Mouse (Mus musculus): ENCODE results near the gene Tnk2. TPM values are rescaled to one million over a fixed set of nuclear protein-coding genes. Genes with fewer than 3 reads are reported as not detected.

The Tnk2 gene
- polyA plus RNA-seq, 1 experiment from 2014 or later, result 19.0 TPM

DNA sequence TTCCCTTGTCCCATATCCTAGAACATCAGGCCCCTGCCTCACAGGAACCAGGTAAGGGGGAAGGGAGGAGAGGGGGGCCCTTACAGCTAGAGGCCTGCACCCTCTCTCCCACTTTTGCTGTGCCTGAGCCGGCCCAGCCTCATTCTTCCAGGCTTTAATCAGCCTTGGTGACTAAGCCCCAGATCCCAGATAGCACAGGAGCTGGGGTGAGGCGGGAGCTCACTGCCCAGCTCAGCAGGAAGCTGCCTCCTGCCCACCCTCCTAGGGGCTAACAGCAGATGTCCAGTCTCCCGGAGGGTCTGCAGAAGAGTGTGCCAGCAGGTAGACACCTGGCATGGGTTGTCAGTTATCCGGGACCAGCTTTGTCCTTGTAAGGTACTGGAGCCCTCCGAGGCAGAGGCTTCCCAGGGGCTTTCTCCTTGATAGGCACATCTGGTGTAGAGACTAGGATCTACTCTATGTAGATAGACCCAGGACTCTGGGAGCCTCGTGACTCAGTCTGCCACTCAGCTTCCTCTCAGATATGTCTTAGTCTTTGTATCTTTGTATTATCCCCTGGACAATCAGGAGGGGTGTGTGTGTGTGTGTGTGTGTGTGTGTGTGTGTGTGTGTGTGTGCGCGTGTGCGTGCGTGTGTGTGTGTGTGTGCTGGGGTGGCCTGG, 33.5 kb downstream of the Tnk2 start:
- H3K36me3 ChIP-seq (ENCODE audit: control insufficient read depth, insufficient read depth, low read length), result peaks cover 62% of the 10 kb centered on the region

DNA sequence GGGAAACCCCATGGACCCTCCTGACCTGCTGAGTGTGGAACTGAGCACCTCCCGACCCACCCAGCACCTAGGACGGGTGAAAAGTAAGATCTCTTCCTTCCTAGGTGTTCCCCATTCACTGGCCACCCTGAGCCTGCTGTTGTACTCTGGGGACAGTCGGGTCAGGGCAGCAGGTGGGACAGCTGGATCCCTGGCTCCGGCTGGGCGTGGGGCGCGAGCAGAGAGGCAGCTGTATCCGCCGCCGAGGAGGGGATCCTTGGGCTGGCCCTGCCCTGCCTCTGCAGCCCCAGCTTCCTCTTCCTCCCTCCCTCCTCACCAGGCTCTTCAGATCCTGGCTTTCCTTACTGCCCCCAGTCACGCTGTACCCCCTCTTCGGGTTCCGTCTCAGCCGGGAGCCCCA, 34.2 kb downstream of the Tnk2 start:
- no peaks in the 10 kb centered on the region for H3K27me3 ChIP-seq (ENCODE audit: control insufficient read depth, insufficient read depth, low read depth, low read length)
- peaks cover 60% of the 10 kb centered on the region for H3K36me3 ChIP-seq (ENCODE audit: control insufficient read depth, insufficient read depth, low read length)
- H3K9ac ChIP-seq (ENCODE audit: low read depth, low read length), result no peak overlapping the region
- 75% methylated on average over 13 of the region's 14 CpGs for WGBS
- no peak overlapping the region for H3K4me3 ChIP-seq (ENCODE audit: low read depth, low read length)
- H3K9me3 ChIP-seq (replicated peaks; ENCODE audit: control insufficient read depth, low read length, poor library complexity, severe bottlenecking), result no peaks in the 10 kb centered on the region
- no peak for ATAC-seq
- H3K4me2 ChIP-seq (ENCODE audit: low read length), result no peak overlapping the region
- no peak overlapping the region for H3K27ac ChIP-seq (ENCODE audit: low read length)
- no peaks in the 10 kb centered on the region for H3K4me1 ChIP-seq (ENCODE audit: control insufficient read depth, insufficient read depth, low read length)

More for the DNA sequence above, 33.5 kb downstream of the Tnk2 start:
- Histone ChIP-seq H3K27ac (ENCODE audit: low read length) (no peak overlapping the region), H3K27me3 (ENCODE audit: control insufficient read depth, insufficient read depth, low read depth, low read length) (no peaks in the 10 kb centered on the region), H3K4me2 (ENCODE audit: low read length) (no peak overlapping the region), H3K9me3 (replicated peaks; ENCODE audit: control insufficient read depth, low read length, poor library complexity, severe bottlenecking) (no peaks in the 10 kb centered on the region), H3K4me3 (ENCODE audit: low read depth, low read length) (no peak overlapping the region), H3K4me1 (ENCODE audit: control insufficient read depth, insufficient read depth, low read length) (no peaks in the 10 kb centered on the region), H3K9ac (ENCODE audit: low read depth, low read length) (no peak overlapping the region)
- ATAC-seq, result no peak
- whole genome bisulfite sequencing, result 64% methylated on average over 6 of the region's 10 CpGs

DNA sequence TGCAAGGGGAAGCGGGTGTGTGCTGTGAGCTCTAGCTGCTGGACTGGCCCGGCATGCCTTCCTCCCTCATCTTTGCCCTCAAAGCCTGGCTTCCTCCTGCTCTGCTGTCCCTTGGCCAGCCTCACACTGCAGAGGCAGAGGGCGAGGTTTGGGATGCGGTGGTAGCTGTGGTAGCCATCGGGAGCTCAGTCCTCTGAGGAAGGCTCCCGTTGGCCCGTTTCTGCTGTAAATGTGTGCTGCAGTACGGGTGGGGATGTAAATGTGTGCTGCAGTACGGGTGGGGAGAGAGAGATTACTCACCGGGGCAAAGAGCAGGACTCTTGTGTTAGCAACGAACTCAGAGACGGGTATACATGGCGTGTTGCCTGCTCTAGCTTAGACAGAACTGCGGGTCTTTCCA, 35.1 kb downstream of the Tnk2 start:
- Histone ChIP-seq H3K4me3 (ENCODE audit: low read depth, low read length) (no peak overlapping the region), H3K36me3 (ENCODE audit: control insufficient read depth, insufficient read depth, low read length) (peaks cover 57% of the 10 kb centered on the region), H3K4me2 (ENCODE audit: low read length) (no peak overlapping the region), H3K9me3 (replicated peaks; ENCODE audit: control insufficient read depth, low read length, poor library complexity, severe bottlenecking) (no peaks in the 10 kb centered on the region), H3K27me3 (ENCODE audit: control insufficient read depth, insufficient read depth, low read depth, low read length) (no peaks in the 10 kb centered on the region), H3K4me1 (ENCODE audit: control insufficient read depth, insufficient read depth, low read length) (no peaks in the 10 kb centered on the region), H3K9ac (ENCODE audit: low read depth, low read length) (no peak overlapping the region), H3K27ac (ENCODE audit: low read length) (no peak overlapping the region)
- WGBS, result 85% methylated on average over 14 of the region's 14 CpGs
- ATAC-seq, result no peak

DNA sequence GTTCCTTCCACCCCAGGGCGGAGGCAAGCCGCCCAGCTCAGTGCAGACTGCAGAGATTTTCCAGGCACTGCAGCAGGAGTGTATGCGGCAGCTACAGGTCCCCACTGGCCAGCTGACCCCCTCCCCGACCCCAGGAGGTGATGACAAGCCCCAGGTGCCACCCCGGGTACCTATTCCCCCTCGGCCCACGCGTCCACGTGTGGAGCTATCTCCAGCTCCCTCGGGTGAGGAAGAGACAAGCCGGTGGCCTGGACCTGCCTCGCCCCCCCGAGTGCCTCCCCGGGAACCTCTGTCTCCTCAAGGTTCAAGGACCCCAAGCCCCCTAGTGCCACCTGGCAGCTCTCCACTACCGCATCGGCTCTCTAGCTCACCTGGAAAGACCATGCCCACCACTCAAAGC, 36.3 kb downstream of the Tnk2 start:
- H3K9me3 ChIP-seq (replicated peaks; ENCODE audit: control insufficient read depth, low read length, poor library complexity, severe bottlenecking), result no peaks in the 10 kb centered on the region
- no peak for ATAC-seq
- no peak overlapping the region for H3K9ac ChIP-seq (ENCODE audit: low read depth, low read length)
- peaks cover 47% of the 10 kb centered on the region for H3K36me3 ChIP-seq (ENCODE audit: control insufficient read depth, insufficient read depth, low read length)
- no peaks in the 10 kb centered on the region for H3K4me1 ChIP-seq (ENCODE audit: control insufficient read depth, insufficient read depth, low read length)
- no peak overlapping the region for H3K27ac ChIP-seq (ENCODE audit: low read length)
- no peak overlapping the region for H3K4me2 ChIP-seq (ENCODE audit: low read length)
- no peak overlapping the region for H3K4me3 ChIP-seq (ENCODE audit: low read depth, low read length)
- 92% methylated on average over 16 of the region's 16 CpGs for WGBS
- H3K27me3 ChIP-seq (ENCODE audit: control insufficient read depth, insufficient read depth, low read depth, low read length), result no peaks in the 10 kb centered on the region

DNA sequence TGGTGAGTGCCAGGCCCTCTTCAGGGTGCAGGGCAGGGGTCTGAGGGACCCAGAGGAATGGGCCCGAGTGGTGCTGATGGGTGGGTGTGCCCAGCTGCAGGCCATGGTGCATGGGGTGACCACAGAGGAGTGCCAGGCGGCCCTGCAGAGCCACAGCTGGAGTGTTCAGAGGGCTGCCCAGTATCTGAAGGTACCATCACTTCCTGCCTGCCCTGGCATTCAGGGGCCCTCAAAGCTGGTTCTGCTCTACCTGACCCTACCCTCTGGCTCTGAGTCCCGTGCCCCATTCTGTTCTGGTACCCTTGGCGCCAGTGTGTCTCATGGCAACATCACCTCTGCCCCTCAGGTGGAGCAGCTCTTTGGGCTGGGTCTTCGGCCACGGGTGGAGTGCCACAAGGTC, 37.1 kb downstream of the Tnk2 start:
- no peak overlapping the region for H3K4me3 ChIP-seq (ENCODE audit: low read depth, low read length)
- no peak overlapping the region for H3K27ac ChIP-seq (ENCODE audit: low read length)
- no peak overlapping the region for H3K4me2 ChIP-seq (ENCODE audit: low read length)
- no peaks in the 10 kb centered on the region for H3K27me3 ChIP-seq (ENCODE audit: control insufficient read depth, insufficient read depth, low read depth, low read length)
- H3K9ac ChIP-seq (ENCODE audit: low read depth, low read length), result no peak overlapping the region
- WGBS, result 100% methylated on average over 6 of the region's 6 CpGs
- no peaks in the 10 kb centered on the region for H3K4me1 ChIP-seq (ENCODE audit: control insufficient read depth, insufficient read depth, low read length)
- H3K36me3 ChIP-seq (ENCODE audit: control insufficient read depth, insufficient read depth, low read length), result peaks cover 38% of the 10 kb centered on the region
- ATAC-seq, result no peak
- no peaks in the 10 kb centered on the region for H3K9me3 ChIP-seq (replicated peaks; ENCODE audit: control insufficient read depth, low read length, poor library complexity, severe bottlenecking)

DNA sequence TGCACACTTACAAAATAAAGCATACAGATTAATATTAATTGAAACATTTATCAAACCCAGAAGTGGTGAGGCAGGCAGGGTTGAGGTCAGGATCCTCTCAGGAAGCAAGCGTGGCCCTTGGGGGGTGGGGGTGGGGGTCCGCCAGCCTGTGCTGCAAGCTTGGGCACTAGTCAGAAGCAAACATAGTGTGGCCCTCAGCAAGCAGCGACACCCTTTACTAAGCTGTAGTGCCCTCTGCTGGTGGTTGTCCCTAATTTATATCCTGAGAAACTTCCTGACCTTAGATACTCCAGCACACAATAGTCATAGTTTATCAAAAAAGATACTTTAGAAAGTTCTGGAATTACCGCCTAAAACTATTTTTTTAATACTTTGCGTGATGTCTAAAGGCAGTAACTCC, 38.5 kb downstream of the Tnk2 start:
- Histone ChIP-seq H3K4me1 (ENCODE audit: control insufficient read depth, insufficient read depth, low read length) (no peaks in the 10 kb centered on the region), H3K4me3 (ENCODE audit: low read depth, low read length) (no peak overlapping the region), H3K27ac (ENCODE audit: low read length) (no peak overlapping the region), H3K9me3 (replicated peaks; ENCODE audit: control insufficient read depth, low read length, poor library complexity, severe bottlenecking) (no peaks in the 10 kb centered on the region), H3K27me3 (ENCODE audit: control insufficient read depth, insufficient read depth, low read depth, low read length) (no peaks in the 10 kb centered on the region), H3K4me2 (ENCODE audit: low read length) (no peak overlapping the region), H3K9ac (ENCODE audit: low read depth, low read length) (no peak overlapping the region), H3K36me3 (ENCODE audit: control insufficient read depth, insufficient read depth, low read length) (peaks cover 25% of the 10 kb centered on the region)
- ATAC-seq, result no peak
- WGBS, result 36% methylated on average over 5 of the region's 5 CpGs

DNA sequence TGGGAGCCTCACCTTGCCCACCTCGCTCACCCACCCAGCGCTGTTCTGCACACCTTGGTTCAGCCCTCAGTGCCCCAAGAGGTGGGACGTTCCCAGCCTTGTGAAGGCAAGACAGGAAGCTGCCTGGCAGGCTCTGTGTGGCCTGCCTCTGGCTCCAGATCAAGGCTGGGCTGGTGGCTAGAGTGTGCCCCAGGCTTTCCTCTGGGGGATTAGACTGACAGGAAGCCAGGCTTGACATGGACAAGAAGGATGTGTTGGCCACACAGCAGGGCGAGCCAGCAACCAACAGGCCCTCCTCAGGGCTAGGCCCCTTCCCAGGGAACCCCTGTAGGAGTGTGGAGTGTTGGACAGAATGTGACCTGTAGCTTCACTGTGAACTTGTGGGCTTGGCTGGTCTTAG, 39.2 kb downstream of the Tnk2 start:
- Histone ChIP-seq H3K27ac (ENCODE audit: low read length) (no peak overlapping the region), H3K4me1 (ENCODE audit: control insufficient read depth, insufficient read depth, low read length) (no peaks in the 10 kb centered on the region), H3K36me3 (ENCODE audit: control insufficient read depth, insufficient read depth, low read length) (peaks cover 23% of the 10 kb centered on the region), H3K27me3 (ENCODE audit: control insufficient read depth, insufficient read depth, low read depth, low read length) (no peaks in the 10 kb centered on the region), H3K9me3 (replicated peaks; ENCODE audit: control insufficient read depth, low read length, poor library complexity, severe bottlenecking) (no peaks in the 10 kb centered on the region), H3K4me2 (ENCODE audit: low read length) (no peak overlapping the region), H3K9ac (ENCODE audit: low read depth, low read length) (no peak overlapping the region), H3K4me3 (ENCODE audit: low read depth, low read length) (no peak overlapping the region)
- 83% methylated on average over 4 of the region's 4 CpGs for WGBS
- no peak for ATAC-seq

DNA sequence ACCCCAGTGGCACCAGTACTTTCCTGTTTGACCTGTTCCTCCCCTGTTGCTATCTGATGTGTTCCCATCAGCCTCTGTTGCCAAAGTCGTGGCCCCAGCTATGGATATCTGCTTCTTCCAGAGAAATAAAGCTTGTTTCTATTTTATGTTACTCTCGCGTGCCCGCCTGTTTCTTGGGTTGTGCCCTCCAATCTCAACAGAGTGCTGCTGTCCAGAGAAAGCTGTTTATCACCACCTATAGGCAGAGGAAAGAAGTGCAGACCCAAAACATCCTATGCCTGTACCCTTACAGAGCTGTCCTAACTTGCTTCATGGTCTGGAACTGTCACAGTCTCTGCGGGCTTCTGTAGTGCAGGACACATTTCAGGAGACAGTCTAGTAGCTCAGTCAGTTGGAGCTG, 39.7 kb downstream of the Tnk2 start:
- Histone ChIP-seq H3K4me3 (ENCODE audit: low read depth, low read length) (no peak overlapping the region), H3K27ac (ENCODE audit: low read length) (no peak overlapping the region), H3K36me3 (ENCODE audit: control insufficient read depth, insufficient read depth, low read length) (peaks cover 18% of the 10 kb centered on the region), H3K9me3 (replicated peaks; ENCODE audit: control insufficient read depth, low read length, poor library complexity, severe bottlenecking) (no peaks in the 10 kb centered on the region), H3K4me2 (ENCODE audit: low read length) (no peak overlapping the region), H3K27me3 (ENCODE audit: control insufficient read depth, insufficient read depth, low read depth, low read length) (no peaks in the 10 kb centered on the region), H3K4me1 (ENCODE audit: control insufficient read depth, insufficient read depth, low read length) (no peaks in the 10 kb centered on the region), H3K9ac (ENCODE audit: low read depth, low read length) (no peak overlapping the region)
- peak; percentile 63; the same call in 1 of the 2 replicates for ATAC-seq
- 50% methylated on average over 5 of the region's 5 CpGs for WGBS

DNA sequence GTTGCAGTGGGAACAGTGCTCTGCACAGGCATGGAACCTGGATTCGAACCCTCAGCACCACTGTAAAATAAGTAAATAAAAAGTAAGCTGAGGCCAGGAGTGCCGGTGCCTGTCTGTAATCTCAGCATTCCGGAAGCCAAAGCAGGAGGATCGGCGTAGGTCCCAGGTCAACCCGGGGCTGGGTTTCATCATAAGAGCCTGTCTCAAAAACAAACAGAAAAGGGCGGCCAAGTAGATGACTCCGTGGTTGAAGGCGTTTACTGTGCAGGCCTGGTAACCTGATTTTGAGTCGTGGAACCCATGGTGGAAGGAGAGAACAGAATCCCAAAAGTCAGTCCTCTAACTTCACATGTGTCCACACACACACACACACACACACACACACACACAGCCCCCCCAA, 41.7 kb downstream of the Tnk2 start:
- no peak overlapping the region for H3K4me3 ChIP-seq (ENCODE audit: low read depth, low read length)
- H3K4me1 ChIP-seq (ENCODE audit: control insufficient read depth, insufficient read depth, low read length), result no peaks in the 10 kb centered on the region
- no peak overlapping the region for H3K4me2 ChIP-seq (ENCODE audit: low read length)
- no peaks in the 10 kb centered on the region for H3K27me3 ChIP-seq (ENCODE audit: control insufficient read depth, insufficient read depth, low read depth, low read length)
- H3K9me3 ChIP-seq (replicated peaks; ENCODE audit: control insufficient read depth, low read length, poor library complexity, severe bottlenecking), result no peaks in the 10 kb centered on the region
- 85% methylated on average over 10 of the region's 10 CpGs for WGBS
- H3K9ac ChIP-seq (ENCODE audit: low read depth, low read length), result no peak overlapping the region
- no peak for ATAC-seq
- H3K27ac ChIP-seq (ENCODE audit: low read length), result no peak overlapping the region
- peaks cover 12% of the 10 kb centered on the region for H3K36me3 ChIP-seq (ENCODE audit: control insufficient read depth, insufficient read depth, low read length)

Measured in midbrain, embryonic 16.5 days (tissue).